Mouse (Mus musculus): ENCODE measurements around the gene D430042O09Rik.
"Not testable (repeated sequence)": the region's sequence is repeated elsewhere in the genome, so short reads cannot be mapped to it uniquely, and the experiment has no call there.

D430042O09Rik gene

GRCm38 (mm10) chr7:125707593-125708022, at the start of gene D430042O09Rik, which contains the start of gene Gtf3c1:
D430042O09Rik (plus strand) TSS chr7:125707888.
Gtf3c1 (minus strand) TSS chr7:125707780.
- DNase-seq (ENCODE audit: extremely low read depth, low read depth) = peak; percentile 96

GRCm38 (mm10) chr7:125663654-125664053, 44.0 kb upstream of the D430042O09Rik start:
- DNase-seq (ENCODE audit: extremely low read depth, low read depth) = no peak

GRCm38 (mm10) chr7:125670865-125671264, 36.8 kb upstream of the D430042O09Rik start:
- DNase-seq (ENCODE audit: extremely low read depth, low read depth) = no peak

- DNase-seq (ENCODE audit: extremely low read depth, low read depth) = no peak
Measured at GRCm38 (mm10) chr7:125671396-125671795, 36.3 kb upstream of the D430042O09Rik start.

- DNase-seq (ENCODE audit: extremely low read depth, low read depth) = peak; percentile 16
Measured at GRCm38 (mm10) chr7:125674916-125675315, 32.8 kb upstream of the D430042O09Rik start.

GRCm38 (mm10) chr7:125678756-125679155, 28.9 kb upstream of the D430042O09Rik start:
- DNase-seq (ENCODE audit: extremely low read depth, low read depth) = no peak

- no peak for DNase-seq (ENCODE audit: extremely low read depth, low read depth)
Measured at GRCm38 (mm10) chr7:125679936-125680335, 27.8 kb upstream of the D430042O09Rik start.

GRCm38 (mm10) chr7:125690516-125690915, 17.2 kb upstream of the D430042O09Rik start:
- no peak for DNase-seq (ENCODE audit: extremely low read depth, low read depth)

GRCm38 (mm10) chr7:125694056-125694455, 13.6 kb upstream of the D430042O09Rik start:
- no peak for DNase-seq (ENCODE audit: extremely low read depth, low read depth)

GRCm38 (mm10) chr7:125702791-125703190, 4.9 kb upstream of the D430042O09Rik start:
- DNase-seq (ENCODE audit: extremely low read depth, low read depth) = no peak

- peak; percentile 22 for DNase-seq (ENCODE audit: extremely low read depth, low read depth)
Measured at GRCm38 (mm10) chr7:125707186-125707585, 502 bp upstream of the D430042O09Rik start.

GRCm38 (mm10) chr7:125708100-125708499, 412 bp downstream of the D430042O09Rik start:
- DNase-seq (ENCODE audit: extremely low read depth, low read depth) = no peak

GRCm38 (mm10) chr7:125713542-125714055, 5.9 kb downstream of the D430042O09Rik start:
- DNase-seq (ENCODE audit: extremely low read depth, low read depth) = not testable (repeated sequence)

GRCm38 (mm10) chr7:125714803-125715202, 7.1 kb downstream of the D430042O09Rik start:
- DNase-seq (ENCODE audit: extremely low read depth, low read depth) = no peak

- DNase-seq (ENCODE audit: extremely low read depth, low read depth) = no peak
Measured at GRCm38 (mm10) chr7:125716724-125717123, 9.0 kb downstream of the D430042O09Rik start.

- DNase-seq (ENCODE audit: extremely low read depth, low read depth) = no peak
Measured at GRCm38 (mm10) chr7:125717612-125718011, 9.9 kb downstream of the D430042O09Rik start.

GRCm38 (mm10) chr7:125720370-125720769, 12.7 kb downstream of the D430042O09Rik start:
- DNase-seq (ENCODE audit: extremely low read depth, low read depth) = no peak

GRCm38 (mm10) chr7:125721033-125721432, 13.3 kb downstream of the D430042O09Rik start:
- DNase-seq (ENCODE audit: extremely low read depth, low read depth) = no peak

- DNase-seq (ENCODE audit: extremely low read depth, low read depth) = no peak
Measured at GRCm38 (mm10) chr7:125722127-125722526, 14.4 kb downstream of the D430042O09Rik start.

- no peak for DNase-seq (ENCODE audit: extremely low read depth, low read depth)
Measured at GRCm38 (mm10) chr7:125723189-125723972, 15.7 kb downstream of the D430042O09Rik start.

- DNase-seq (ENCODE audit: extremely low read depth, low read depth) = no peak
Measured at GRCm38 (mm10) chr7:125731679-125732078, 24.0 kb downstream of the D430042O09Rik start.

GRCm38 (mm10) chr7:125733791-125734190, 26.1 kb downstream of the D430042O09Rik start:
- DNase-seq (ENCODE audit: extremely low read depth, low read depth) = no peak

Measured in MEL-GATA-1-ER (cell line).